Mouse (Mus musculus) limb, embryonic 11.5 days (tissue): ENCODE data around the gene Gmip. TPM values are rescaled to one million over a fixed set of nuclear protein-coding genes. Genes with fewer than 3 reads are reported as not detected.

Experiments used
- ATAC-seq: fragments of 200-750 bp; cut with Nextera tagmentation; 2 replicates; pipeline ENCODE4 v1.8.0; 2017; ENCODE audit warnings: low read depth; ENCODE audit not compliant: insufficient number of reproducible peaks, low FRiP score, low TSS enrichment
- DNase-seq: peaks from one replicate; pipeline ENCODE4 v3.0.0-alpha.2; 2015; ENCODE audit warnings: low spot score
- H3K27ac ChIP-seq: fragments of 300-500 bp; sonication (generic); replicated peaks from 2 replicates; pipeline ENCODE4 v1.5.1; 2014; ENCODE audit warnings: low read depth, mild to moderate bottlenecking, low read length
- H3K27me3 ChIP-seq: fragments of 300-500 bp; sonication (generic); 2 replicates; pipeline ENCODE4 v1.6.1; 2014; ENCODE audit warnings: mild to moderate bottlenecking, low read length, mixed read lengths; ENCODE audit not compliant: control insufficient read depth, insufficient read depth
- H3K36me3 ChIP-seq: fragments of 300-500 bp; sonication (generic); 2 replicates; pipeline ENCODE4 v1.6.1; 2014; ENCODE audit warnings: mild to moderate bottlenecking, low read length, moderate library complexity, mixed read lengths; ENCODE audit not compliant: control insufficient read depth, insufficient read depth
- H3K4me1 ChIP-seq: fragments of 300-500 bp; sonication (generic); 2 replicates; pipeline ENCODE4 v1.6.1; 2014; ENCODE audit warnings: low read length, mixed read lengths; ENCODE audit not compliant: control insufficient read depth, insufficient read depth
- H3K4me2 ChIP-seq: fragments of 300-500 bp; sonication (generic); 2 replicates; pipeline ENCODE4 v1.6.1; 2014; ENCODE audit warnings: low read depth, mild to moderate bottlenecking, moderate library complexity; ENCODE audit not compliant: severe bottlenecking
- H3K4me3 ChIP-seq: fragments of 300-500 bp; sonication (generic); 2 replicates; pipeline ENCODE4 v1.5.1; 2014; ENCODE audit warnings: low read depth, low read length
- H3K9ac ChIP-seq: fragments of 300-500 bp; sonication (generic); 2 replicates; pipeline ENCODE4 v1.6.1; 2014; ENCODE audit warnings: mild to moderate bottlenecking, low read length
- H3K9me3 ChIP-seq: fragments of 300-500 bp; sonication (generic); 2 replicates; pipeline ENCODE4 v1.6.1; 2016; ENCODE audit warnings: low read length; ENCODE audit not compliant: control insufficient read depth
- WGBS: fragments of 180-500 bp; shearing (Covaris S2); extraction: QIAGEN DNeasy Blood & Tissue Kit; methylation state at CpG from one replicate; pipeline ENCODE4 v1.1.7; 2014; 5-methylcytosine and 5-hydroxymethylcytosine counted together
- polyA plus RNA-seq: library from polyadenylated mRNA; unstranded; fragments of >200 nt; fragmentation: Nextera tagmentation; extraction: Ambion mirVana; gene quantifications from 2 replicates; pipeline ENCODE4 v1.2.1, GENCODE M21; 2014

Gene Gmip
- polyA plus RNA-seq, 1 experiment from 2014 or later = 5.0 TPM

DNA sequence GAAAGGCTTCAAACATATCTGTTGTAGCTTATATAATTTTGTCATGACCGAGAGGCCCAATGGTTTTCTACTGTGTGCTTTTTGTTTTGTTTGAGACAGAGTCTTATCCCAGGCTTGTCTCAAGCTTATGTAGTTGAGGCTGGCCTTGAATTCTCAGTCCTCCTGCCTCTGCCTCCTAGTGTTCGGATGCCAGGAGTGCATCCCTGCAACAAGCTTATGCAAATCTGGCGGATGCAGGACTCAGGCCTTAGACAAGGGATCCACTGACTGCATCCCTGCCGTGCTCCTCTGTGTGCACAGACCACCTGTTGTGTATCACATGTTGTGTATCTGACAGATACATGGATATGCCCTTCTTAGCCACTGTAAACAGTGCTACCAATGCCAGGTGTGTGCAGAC is 52.3 kb downstream of the Gmip start:
- Histone ChIP-seq H3K4me1 (no peaks in the 10 kb centered on the region), H3K4me3 (no peak overlapping the region), H3K36me3 (no peaks in the 10 kb centered on the region), H3K9ac (no peak overlapping the region), H3K27me3 (no peaks in the 10 kb centered on the region), H3K9me3 (no peaks in the 10 kb centered on the region), H3K4me2 (no peak overlapping the region), H3K27ac (no peak overlapping the region)
- ATAC-seq (no peak), DNase-seq (no peak)
- 66% methylated on average over 4 of the region's 4 CpGs for WGBS

GRCm38 (mm10) chr8:69861251-69861650 is 52.8 kb downstream of the Gmip start:
- WGBS = 61% methylated on average over 2 of the region's 2 CpGs
- H3K27me3 ChIP-seq = no peaks in the 10 kb centered on the region
- H3K36me3 ChIP-seq = no peaks in the 10 kb centered on the region

GRCm38 (mm10) chr8:69863387-69864020 is 55.0 kb downstream of the Gmip start:
- Histone ChIP-seq H3K4me1 (no peaks in the 10 kb centered on the region), H3K27ac (no peak overlapping the region), H3K9me3 (no peaks in the 10 kb centered on the region), H3K4me2 (no peak overlapping the region), H3K36me3 (no peaks in the 10 kb centered on the region), H3K9ac (no peak overlapping the region), H3K27me3 (no peaks in the 10 kb centered on the region), H3K4me3 (no peak overlapping the region)
- no peak for ATAC-seq
- no peak for DNase-seq
- WGBS = 87% methylated on average over 5 of the region's 5 CpGs

More at GRCm38 (mm10) chr8:69861251-69861650, 52.8 kb downstream of the Gmip start:
- Histone ChIP-seq H3K4me3 (no peak overlapping the region), H3K9me3 (no peaks in the 10 kb centered on the region), H3K9ac (no peak overlapping the region), H3K27ac (no peak overlapping the region), H3K4me1 (no peaks in the 10 kb centered on the region), H3K4me2 (no peak overlapping the region)
- DNase-seq (no peak), ATAC-seq (no peak)

DNA sequence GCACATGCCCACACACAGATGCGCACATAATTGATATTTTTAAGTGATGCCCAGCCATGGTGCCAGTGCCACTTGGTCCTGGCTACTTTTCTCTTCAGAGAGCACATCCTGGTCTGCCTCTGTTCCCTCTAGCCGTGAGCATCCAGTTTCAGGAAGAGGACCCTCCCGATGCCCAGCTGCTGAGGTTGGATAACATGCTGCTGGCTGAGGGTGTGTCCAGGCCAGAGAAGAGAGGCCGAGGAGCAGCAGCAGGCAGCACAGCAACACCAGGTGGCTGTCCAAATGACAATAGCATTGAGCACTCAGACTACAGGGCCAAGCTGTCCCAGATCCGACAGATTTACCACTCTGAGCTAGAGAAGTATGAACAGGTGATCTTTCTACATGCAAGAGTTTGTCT is 55.7 kb downstream of the Gmip start:
- no peak overlapping the region for H3K4me3 ChIP-seq
- no peaks in the 10 kb centered on the region for H3K27me3 ChIP-seq
- DNase-seq (no peak), ATAC-seq (no peak)
- no peaks in the 10 kb centered on the region for H3K4me1 ChIP-seq
- H3K36me3 ChIP-seq = no peaks in the 10 kb centered on the region
- WGBS = 67% methylated on average over 5 of the region's 5 CpGs
- H3K9me3 ChIP-seq = no peaks in the 10 kb centered on the region
- no peak overlapping the region for H3K4me2 ChIP-seq
- H3K27ac ChIP-seq = no peak overlapping the region
- H3K9ac ChIP-seq = no peak overlapping the region

GRCm38 (mm10) chr8:69867696-69868326 is 59.3 kb downstream of the Gmip start:
- Histone ChIP-seq H3K36me3 (no peaks in the 10 kb centered on the region), H3K4me3 (no peak overlapping the region), H3K27ac (no peak overlapping the region), H3K4me1 (no peaks in the 10 kb centered on the region), H3K9ac (no peak overlapping the region), H3K9me3 (no peaks in the 10 kb centered on the region), H3K27me3 (no peaks in the 10 kb centered on the region), H3K4me2 (no peak overlapping the region)
- ATAC-seq = 0 out of 2 replicates have a peak, but pooled peaks have one; percentile 15
- 70% methylated on average over 5 of the region's 5 CpGs for WGBS
- no peak for DNase-seq

DNA sequence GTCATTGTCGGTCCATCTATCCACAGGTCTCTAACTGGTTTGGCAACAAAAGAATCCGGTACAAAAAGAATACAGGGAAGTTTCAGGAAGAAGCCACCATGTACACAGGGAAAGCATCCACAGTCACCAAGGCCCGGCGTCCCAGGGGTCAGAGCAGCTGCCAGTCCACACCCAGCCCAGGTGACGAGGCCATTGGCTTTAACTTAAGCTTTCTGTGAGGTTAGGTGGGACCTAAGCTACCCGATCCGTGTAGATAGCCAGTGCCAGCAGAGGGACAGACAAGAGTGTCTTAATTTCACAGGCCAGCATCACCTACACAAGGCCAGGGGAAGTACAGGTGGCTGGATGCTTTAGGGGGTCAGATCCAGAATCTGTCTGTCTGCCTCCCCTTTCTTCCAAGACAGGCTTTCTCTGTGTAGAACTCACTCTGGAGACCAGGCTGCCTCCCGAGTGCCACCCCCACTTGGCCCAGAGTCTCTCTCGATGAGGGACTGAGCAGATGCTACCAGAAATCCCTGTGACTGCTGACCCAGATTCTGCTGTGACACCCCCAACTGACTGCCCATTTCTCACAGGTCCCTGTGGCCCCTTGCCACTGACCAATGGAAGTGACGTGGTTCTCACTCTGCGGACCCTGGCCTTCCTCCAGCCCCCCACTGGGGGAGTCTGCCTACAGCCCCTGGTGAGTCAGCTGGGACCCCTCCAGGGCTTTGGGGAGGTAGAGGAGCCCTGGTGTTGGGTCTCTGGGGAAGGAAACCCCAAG is 61.7 kb downstream of the Gmip start:
- H3K4me1 ChIP-seq = no peaks in the 10 kb centered on the region
- H3K9ac ChIP-seq = no peak overlapping the region

DNA sequence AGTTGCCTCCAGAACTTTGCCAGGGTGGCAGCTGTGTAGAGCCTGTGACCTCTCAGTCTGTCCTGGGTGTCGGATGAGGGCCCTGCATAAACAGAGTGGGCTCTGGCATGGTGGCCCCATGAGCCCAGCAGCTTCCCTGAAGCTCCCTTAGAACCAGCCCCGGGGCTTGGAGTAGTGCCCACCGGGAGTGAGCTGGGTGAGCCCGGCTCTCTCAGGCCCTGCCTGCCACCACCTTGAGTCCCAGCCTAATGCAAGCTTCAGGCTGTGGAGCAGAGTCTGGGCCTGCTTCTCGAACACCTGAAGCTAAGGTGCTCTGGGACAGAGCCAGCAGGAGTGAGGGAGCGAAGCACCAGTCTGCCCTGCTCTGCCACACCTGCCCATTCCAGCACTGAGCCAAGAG is 62.4 kb downstream of the Gmip start:
- H3K9me3 ChIP-seq = no peaks in the 10 kb centered on the region
- ATAC-seq (no peak), DNase-seq (no peak)
- WGBS = 84% methylated on average over 6 of the region's 6 CpGs
- H3K4me3 ChIP-seq = no peak overlapping the region
- H3K4me2 ChIP-seq = no peak overlapping the region
- H3K4me1 ChIP-seq = no peaks in the 10 kb centered on the region
- no peaks in the 10 kb centered on the region for H3K36me3 ChIP-seq
- no peak overlapping the region for H3K27ac ChIP-seq
- H3K9ac ChIP-seq = no peak overlapping the region
- H3K27me3 ChIP-seq = no peaks in the 10 kb centered on the region

More for the DNA sequence above, 61.7 kb downstream of the Gmip start:
- Histone ChIP-seq H3K36me3 (no peaks in the 10 kb centered on the region), H3K9me3 (no peaks in the 10 kb centered on the region), H3K4me2 (no peak overlapping the region), H3K4me3 (no peak overlapping the region), H3K27me3 (no peaks in the 10 kb centered on the region), H3K27ac (no peak overlapping the region)
- ATAC-seq (no peak), DNase-seq (no peak)
- 81% methylated on average over 11 of the region's 11 CpGs for WGBS
